Mouse (Mus musculus) cerebellum, postnatal 36 days (tissue): ENCODE measurements at regions not wholly inside any gene's neighbourhood (a gene's known extent, or its start where the extent isn't known, plus 50 kb on each side); places are given as distances from the start of the nearest gene placed in this dataset.
A peak's percentile ranks its signal among the peaks of the same experiment; 100 is the strongest.

Source experiments
- DNase-seq, 2 experiments: peaks; one replicate each; pipeline ENCODE4 v3.0.0; 2021 to 2022; ENCODE audit warnings: mixed read lengths in 2 of 2

GRCm38 (mm10) chr3:20590143-20590542, 223.2 kb upstream of the Agtr1b start:
- peak; percentile 29 to 57 for DNase-seq

DNA sequence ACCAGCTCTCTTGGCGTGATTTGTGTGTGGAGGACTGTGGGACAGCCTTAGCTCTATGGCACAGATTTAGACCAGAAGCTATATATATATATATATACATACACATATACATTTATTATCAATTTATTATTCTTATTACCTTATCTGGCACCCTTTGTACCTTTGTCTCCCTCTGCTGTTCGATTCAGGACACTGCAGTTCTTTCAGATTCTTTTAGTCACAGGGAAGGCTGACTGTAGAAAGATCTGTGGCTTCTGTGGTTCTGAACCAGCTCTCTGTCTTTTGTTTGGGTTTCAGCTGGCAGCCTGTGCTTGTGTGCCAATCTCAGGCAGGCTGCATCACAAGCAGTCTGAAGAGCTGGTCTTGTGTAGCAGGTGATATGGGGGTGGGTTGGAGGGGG, 184.6 kb upstream of the Agtr1b start:
- DNase-seq: no peak

GRCm38 (mm10) chr3:20543991-20544390, 177.0 kb upstream of the Agtr1b start:
- DNase-seq: no peak

DNA sequence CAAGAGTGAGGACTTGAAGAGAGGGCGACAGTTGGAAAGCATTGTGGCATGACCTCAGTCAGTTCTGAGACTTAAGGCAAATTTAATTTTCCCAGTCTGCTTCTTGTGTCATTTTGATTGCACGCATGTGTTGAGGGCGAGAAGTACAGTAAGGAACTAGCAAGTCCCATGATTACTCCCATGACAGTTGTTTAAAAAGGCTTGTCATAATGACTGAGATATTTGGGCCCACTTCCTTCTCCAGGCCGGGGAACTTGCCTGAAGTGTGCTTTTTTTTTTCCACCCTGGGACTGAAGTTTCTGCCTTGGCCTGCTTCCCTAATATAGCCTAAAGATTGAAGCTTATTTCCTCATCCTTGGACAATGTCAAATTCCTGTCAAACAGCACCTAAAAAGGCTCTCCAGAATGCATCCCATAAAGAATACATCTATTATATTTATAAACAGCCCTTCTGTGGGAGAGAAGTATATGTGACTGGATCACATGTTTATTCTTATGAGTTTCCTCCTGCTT, 171.6 kb upstream of the Agtr1b start:
- DNase-seq: no peak

DNA sequence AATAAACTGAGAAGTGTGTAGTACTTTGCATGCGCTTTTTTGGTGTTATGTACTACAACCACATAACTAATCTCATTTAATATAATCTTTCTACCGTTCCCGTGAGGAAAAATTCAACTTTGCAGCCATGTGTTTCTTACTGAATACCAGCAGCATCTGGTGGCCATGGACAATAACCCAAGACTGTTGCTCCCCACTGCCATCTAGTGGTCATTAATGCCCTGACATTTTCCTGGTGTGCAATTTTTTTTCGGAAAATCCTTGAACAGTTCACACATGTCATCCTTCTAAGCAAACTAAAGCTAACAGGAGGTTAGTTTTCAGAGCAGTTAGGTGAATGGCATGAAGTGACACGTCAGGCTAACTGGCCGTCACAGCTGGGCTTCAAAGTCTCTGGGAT, 153.8 kb upstream of the Agtr1b start:
- DNase-seq: peak in 1 of 2 experiments; percentile 4

GRCm38 (mm10) chr3:20509192-20509591, 142.2 kb upstream of the Agtr1b start:
- peak; percentile 30 to 45 for DNase-seq

GRCm38 (mm10) chr3:20505546-20505945, 138.6 kb upstream of the Agtr1b start:
- DNase-seq: no peak
